Mouse (Mus musculus) skeletal muscle tissue, adult 2 months (tissue): Measurements from ENCODE around the gene Dirc2.

Experiments
- DNase-seq: peaks from one replicate; pipeline ENCODE4 v3.0.0-alpha.2; 2012; ENCODE audit warnings: low read depth, low spot score

Gene Dirc2

DNA sequence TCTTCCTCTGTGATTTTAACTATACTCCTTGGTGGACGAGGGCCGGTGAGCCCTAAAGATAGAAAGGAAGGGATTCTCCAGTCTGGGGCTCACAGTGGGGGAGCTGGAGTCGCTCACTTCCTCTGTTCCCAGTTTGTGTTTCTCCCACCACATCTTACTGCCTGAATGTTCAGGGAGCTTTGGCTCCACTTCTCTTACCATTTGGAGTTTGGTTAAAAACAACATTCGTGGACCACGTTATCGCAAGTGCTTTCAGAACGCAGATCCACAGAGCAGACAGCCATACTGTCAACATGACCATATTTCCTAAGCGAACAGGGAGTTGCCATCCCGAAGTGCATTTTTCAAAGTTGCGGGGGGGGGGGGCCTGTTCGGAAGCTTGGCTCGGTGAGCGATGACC lies 84.1 kb downstream of the Dirc2 start:
- DNase-seq = no peak

DNA sequence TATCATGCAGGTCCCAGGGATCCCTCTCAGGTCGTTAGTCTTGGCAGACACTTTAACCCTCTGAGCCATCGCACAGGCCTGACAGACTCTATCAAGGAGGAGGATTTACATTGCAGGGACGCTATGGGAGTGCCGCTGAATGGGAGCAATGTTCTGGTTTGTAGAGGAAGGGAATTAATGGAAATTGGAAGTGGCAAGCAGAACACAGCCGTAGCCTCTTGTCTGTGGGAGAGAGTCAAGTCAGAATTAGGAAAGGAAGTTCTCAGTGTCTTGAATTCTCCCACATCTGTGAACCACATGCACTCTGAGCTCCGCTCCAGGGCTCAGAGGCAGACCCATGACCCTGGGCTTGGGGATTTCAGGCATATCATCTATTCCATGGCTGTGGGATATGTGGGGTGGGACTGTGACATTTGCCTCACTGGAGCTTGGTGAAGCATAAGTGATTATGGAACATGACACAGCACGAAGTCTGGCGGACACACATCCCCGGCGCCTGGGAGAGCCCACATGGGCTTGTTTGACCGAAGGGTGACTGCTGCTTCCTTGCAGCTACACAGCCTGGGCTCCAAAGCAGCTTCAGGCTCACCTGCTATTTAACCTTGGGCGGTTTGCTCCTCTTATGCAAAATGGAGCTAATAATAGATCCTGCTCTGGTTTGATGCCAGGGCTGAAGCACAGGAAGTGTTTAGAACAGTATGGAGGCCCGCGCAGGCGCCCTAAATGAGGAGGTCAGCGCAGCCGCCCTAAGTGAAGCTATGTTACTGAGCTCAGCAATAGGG lies 87.6 kb downstream of the Dirc2 start:
- peak; percentile 51 for DNase-seq

DNA sequence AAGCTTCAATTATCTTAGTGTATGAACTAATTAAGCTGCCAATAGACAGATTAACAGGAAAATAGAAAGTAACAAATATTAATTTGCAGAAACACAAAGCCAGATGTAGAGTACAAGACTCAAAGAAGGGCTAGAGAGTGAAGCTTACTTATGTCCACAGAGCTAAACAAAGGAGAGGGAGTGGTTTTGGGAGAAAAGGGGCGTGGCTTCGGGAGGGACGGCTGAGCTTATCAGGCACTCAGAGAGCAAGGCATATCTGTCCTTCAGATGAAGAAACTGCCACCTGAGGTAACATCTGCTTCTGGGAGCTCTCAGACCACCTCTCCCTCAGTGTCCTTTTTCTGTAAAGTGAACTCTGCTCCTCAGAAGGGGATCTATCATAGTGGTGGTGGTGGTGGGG lies 90.7 kb downstream of the Dirc2 start:
- no peak for DNase-seq

GRCm38 (mm10) chr16:35677511-35678113 lies 91.5 kb downstream of the Dirc2 start:
- no peak for DNase-seq

GRCm38 (mm10) chr16:35664847-35665246 lies 104.3 kb downstream of the Dirc2 start:
- no peak for DNase-seq

DNA sequence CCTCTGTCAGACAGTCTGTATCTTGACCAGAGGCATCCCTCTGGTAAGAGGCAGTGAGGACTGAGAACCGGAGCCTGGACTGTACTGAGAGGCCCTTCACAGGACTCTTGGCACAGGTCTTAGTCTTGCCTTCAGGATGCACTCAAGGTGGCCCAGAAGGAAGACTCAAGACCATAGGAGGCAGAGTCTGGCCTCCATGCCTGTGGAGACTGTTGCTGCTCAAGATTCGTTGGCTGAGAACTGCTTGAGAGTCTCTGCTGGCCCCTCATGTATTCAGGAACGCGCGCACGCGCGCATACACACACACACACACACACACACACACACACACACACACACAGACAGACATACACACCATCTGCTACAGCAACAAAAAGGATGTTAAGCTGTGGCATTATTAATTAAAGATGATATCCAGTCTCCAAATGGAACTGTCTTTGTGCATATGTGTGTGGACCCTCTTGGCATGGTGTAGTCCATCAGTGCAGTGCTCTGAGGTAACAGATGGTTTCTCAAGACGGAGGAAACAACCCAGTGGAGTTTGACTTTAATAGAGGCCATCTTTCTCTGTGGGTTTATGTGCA lies 105.2 kb downstream of the Dirc2 start:
- no peak for DNase-seq

DNA sequence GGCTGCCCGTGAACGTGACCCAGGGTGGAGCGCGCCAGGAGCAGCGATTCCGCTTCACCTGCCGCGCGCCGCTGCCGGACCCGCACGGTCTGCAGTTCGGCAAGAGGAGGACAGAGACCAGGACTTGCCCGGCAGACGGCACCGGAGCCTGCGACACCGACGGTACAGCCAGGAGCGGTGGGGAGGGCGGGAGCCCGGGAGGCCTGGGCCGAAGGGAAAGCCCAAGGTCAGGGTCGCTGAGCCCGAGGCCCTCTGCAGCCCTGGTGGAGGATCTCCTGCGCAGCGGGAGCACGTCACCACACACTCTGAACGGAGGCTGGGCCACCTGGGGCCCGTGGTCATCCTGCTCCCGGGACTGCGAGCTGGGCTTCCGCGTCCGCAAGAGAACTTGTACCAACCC lies 108.9 kb downstream of the Dirc2 start:
- no peak for DNase-seq

DNA sequence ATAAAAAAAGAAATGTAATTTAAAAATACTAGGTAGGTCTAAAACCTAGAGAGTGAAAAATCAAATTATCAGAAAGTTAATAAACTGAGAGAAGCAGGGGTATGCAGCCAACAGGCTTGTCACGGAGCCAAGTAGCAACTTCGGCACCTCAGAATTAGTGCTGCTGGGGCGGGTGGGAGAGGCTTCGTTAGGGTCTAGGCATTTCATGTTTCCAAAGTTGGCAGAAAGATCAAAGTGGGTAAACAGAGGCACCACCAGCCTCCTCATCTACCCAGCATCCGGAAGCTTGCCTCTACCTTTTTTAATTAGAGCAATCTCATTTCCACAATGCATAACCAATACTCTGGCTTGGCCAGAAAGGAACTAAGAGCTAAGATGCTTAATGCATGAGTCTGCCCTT lies 115.2 kb downstream of the Dirc2 start:
- no peak for DNase-seq

DNA sequence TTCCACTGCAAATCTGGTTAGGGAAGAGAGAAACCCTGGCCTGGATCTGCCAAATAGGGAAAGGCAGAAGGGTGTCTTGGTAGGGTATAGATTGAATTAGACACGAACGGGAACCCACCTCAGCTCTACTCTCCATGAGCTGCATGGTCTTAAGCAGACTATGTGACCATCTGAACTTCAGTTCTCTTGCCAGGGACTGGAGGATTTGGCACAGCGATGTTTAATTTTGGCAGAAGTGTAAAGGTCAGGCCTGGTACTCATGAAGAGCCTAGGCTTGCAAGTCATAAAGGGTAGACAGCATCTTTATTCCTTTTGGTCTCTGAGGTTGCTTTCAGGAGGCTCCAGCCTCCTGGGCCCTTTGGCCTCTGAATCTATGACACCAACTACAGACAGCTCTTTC lies 116.5 kb downstream of the Dirc2 start:
- peak; percentile 38 for DNase-seq

- DNase-seq = peak; percentile 36
Measured at GRCm38 (mm10) chr16:35652206-35652605, 117.0 kb downstream of the Dirc2 start.

DNA sequence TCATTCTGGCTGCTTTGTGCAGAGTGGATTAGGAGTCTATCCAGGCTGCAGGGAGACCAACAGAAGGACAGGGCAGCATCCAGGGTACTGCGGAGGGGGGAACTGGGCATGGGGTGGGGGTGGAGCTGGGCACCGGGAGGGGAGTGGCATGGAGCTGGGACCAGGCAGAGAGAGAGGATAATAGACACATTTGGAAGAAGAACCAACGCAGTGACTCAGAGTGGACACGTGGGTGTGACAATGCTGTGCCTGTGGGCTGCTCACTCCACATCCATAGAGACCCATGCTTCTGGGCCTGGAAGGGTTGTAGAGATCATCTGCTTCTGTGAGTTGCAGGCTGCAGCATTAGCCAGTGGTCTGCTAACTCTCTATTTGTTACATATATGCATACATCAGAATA lies 120.3 kb downstream of the Dirc2 start:
- no peak for DNase-seq
